Comparison of ENCODE assay signal across 31 mouse cellular contexts in the genomic region with DNA sequence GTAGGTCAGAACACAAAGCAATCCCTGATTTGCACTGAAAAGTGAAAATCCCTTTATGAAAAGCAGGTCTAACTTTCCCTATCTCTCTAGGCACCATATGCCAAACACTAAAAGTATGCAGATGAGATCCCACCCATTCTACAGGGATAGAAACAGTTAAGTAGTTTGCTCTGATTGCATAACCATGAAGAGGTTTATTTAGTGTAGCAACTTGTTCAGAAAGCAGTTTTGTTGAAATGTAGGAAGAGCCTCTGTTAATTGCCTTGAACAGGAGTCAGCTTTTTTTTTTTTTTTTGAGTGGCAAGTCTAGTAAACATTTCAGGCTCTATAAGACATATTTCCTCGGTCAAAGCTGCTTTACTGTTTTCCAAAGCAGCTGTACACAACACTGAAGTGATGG.
"Had no signal": no experiment of that assay in that cellular context is flagged by ENCODE, and none has a peak within 500 bp of the region (broad histone marks: within the 10 kb centered on the region; RNA-seq: fewer than 3 reads in every experiment).

No protein-coding gene starts in this region.

- H3K27me3 ChIP-seq: limb, embryonic 12.5 days; limb, embryonic 13.5 days; limb, embryonic 15.5 days; liver, embryonic 13.5 days; liver, embryonic 15.5 days; lung, embryonic 15.5 days; megakaryocyte, embryonic 14.5 days; midbrain, embryonic 12.5 days; midbrain, embryonic 13.5 days; midbrain, embryonic 15.5 days; neural tube, embryonic 12.5 days had no signal

- H3K9ac ChIP-seq: limb, embryonic 12.5 days; limb, embryonic 13.5 days; limb, embryonic 15.5 days; liver, embryonic 13.5 days; liver, embryonic 14.5 days; liver, embryonic 15.5 days; liver, postnatal 0 days; lung, embryonic 14.5 days; lung, embryonic 15.5 days; midbrain, embryonic 12.5 days; midbrain, embryonic 13.5 days; midbrain, embryonic 15.5 days; neural tube, embryonic 12.5 days had no signal

- H3K9me3 ChIP-seq: limb, embryonic 10.5 days; limb, embryonic 12.5 days; limb, embryonic 13.5 days; limb, embryonic 15.5 days; liver, embryonic 13.5 days; liver, embryonic 15.5 days; lung, embryonic 15.5 days; megakaryocyte, embryonic 14.5 days; midbrain, embryonic 10.5 days; midbrain, embryonic 12.5 days; midbrain, embryonic 13.5 days; midbrain, embryonic 15.5 days; neural tube, embryonic 12.5 days had no signal

- H3K36me3 ChIP-seq: limb, embryonic 10.5 days; limb, embryonic 12.5 days; limb, embryonic 13.5 days; limb, embryonic 15.5 days; liver, embryonic 13.5 days; liver, embryonic 15.5 days; lung, embryonic 15.5 days; midbrain, embryonic 10.5 days; midbrain, embryonic 12.5 days; midbrain, embryonic 13.5 days; midbrain, embryonic 15.5 days; neural tube, embryonic 12.5 days had no signal

- ATAC-seq: liver, postnatal 0 days; lung, postnatal 0 days; midbrain, embryonic 13.5 days; midbrain, embryonic 15.5 days; midbrain, embryonic 16.5 days had no signal

- H3K27ac ChIP-seq: limb, embryonic 10.5 days; limb, embryonic 12.5 days; limb, embryonic 13.5 days; limb, embryonic 15.5 days; liver, embryonic 13.5 days; liver, embryonic 14.5 days; liver, embryonic 15.5 days; lung, embryonic 15.5 days; macrophage; midbrain, embryonic 10.5 days; midbrain, embryonic 12.5 days; midbrain, embryonic 13.5 days; midbrain, embryonic 15.5 days; neural tube, embryonic 12.5 days had no signal

- H3K4me1 ChIP-seq: limb, embryonic 10.5 days; limb, embryonic 12.5 days; limb, embryonic 13.5 days; limb, embryonic 15.5 days; liver, embryonic 13.5 days; liver, embryonic 15.5 days; lung, embryonic 15.5 days; megakaryocyte, embryonic 14.5 days; midbrain, embryonic 10.5 days; midbrain, embryonic 12.5 days; midbrain, embryonic 13.5 days; midbrain, embryonic 15.5 days; neural tube, embryonic 12.5 days had no signal

- H3K4me3 ChIP-seq: limb, embryonic 10.5 days; limb, embryonic 12.5 days; limb, embryonic 13.5 days; limb, embryonic 15.5 days; liver, embryonic 13.5 days; liver, embryonic 15.5 days; lung, embryonic 15.5 days; megakaryocyte, embryonic 14.5 days; midbrain, embryonic 10.5 days; midbrain, embryonic 12.5 days; midbrain, embryonic 13.5 days; midbrain, embryonic 15.5 days; myocyte; neural tube, embryonic 12.5 days had no signal

- H3K4me2 ChIP-seq: limb, embryonic 12.5 days; limb, embryonic 13.5 days; limb, embryonic 15.5 days; liver, embryonic 11.5 days; liver, embryonic 13.5 days; liver, embryonic 15.5 days; lung, embryonic 14.5 days; lung, embryonic 15.5 days; midbrain, embryonic 11.5 days; midbrain, embryonic 12.5 days; midbrain, embryonic 13.5 days; midbrain, embryonic 15.5 days; neural tube, embryonic 12.5 days had no signal

- DNase-seq: left cerebral cortex, postnatal 4 days; liver; liver, embryonic 13.5 days; liver, postnatal 0 days; lung, adult 18-20 months; lung, adult 2 months; lung, embryonic 14.5 days; lung, postnatal 10 days; lung, postnatal 14 days; lung, postnatal 36 days; lung, postnatal 4 days; midbrain, embryonic 14.5 days had no signal
